Mouse (Mus musculus) layer of hippocampus, adult 8-10 months (tissue): ENCODE data around the gene Paqr4. TPM values are rescaled to one million over a fixed set of nuclear protein-coding genes. Genes with fewer than 3 reads are reported as not detected.

Source experiments
- DNase-seq, 2 experiments: peaks; one replicate each; pipeline ENCODE4 v3.0.0; 2022; ENCODE audit warnings: low spot score in 2 of 2
- total RNA-seq, 4 experiments: library from RNA; stranded (reverse); gene quantifications; 2 replicates each; pipeline ENCODE4 v1.2.4; 2022

Paqr4 gene
- total RNA-seq, 4 experiments from 2014 or later: 53.1 to 56.9 (median 53.6) TPM

DNA sequence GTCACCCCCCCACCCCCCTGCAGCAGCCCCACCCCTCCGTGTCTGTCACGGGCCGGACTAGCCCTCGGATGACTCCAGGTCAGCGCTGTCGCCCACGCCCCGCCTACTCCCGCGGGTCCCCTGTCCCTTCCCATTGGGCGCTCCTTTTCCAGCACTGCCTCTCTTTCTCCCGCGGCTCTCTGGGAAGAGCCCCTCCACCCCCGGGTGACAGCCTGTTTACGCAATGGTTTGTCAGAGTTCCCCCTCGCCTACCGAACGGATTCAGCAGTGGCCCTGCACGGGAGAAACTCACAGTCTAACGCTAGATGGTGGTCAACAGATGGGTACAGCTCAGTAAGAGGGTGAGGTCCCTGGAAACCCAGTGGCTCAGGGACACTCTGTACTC is 13.9 kb downstream of the Paqr4 start:
- DNase-seq: no peak

DNA sequence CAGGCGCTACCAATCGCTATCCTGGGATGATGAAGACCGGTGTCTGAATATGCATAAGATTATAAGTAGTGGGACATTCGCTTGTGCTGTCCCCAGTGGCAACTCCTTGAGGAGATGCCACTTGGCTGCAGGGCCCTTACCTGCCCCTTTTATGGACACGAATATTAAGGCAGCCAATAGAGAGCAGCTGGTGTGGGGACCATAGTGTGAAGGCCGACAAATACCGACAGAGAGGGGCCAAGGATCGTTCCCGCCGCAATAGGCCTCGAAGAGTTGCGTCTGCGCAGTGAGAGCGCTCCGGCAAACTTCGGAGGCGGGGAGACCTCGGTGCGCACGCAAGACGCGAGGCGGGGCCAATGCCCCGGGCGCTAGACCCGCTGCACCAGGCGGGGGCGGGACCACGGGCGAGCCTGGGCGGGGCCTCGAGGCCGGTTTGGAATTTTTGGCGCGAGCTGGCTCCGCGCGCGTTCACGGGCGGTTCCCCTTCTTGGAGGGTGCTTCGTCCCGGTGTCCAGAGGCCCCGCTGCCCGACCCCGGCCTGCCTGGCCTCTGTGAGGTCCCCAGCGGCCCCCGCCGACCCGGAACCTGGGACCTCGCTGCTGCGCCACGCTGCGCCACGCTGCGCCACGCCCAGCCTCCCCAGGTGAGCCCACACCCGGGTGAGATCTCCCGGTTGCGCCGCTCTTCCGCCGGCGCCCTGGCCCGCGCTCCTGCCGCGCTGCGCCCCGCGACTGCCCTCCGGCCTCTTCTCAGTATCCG is 14.5 kb downstream of the Paqr4 start, which contains the start of gene Pkmyt1:
Gene Pkmyt1 (plus strand): TSS at position 338 of the 759 bp plus-strand sequence.
- DNase-seq: peak; percentile 89 to 91

DNA sequence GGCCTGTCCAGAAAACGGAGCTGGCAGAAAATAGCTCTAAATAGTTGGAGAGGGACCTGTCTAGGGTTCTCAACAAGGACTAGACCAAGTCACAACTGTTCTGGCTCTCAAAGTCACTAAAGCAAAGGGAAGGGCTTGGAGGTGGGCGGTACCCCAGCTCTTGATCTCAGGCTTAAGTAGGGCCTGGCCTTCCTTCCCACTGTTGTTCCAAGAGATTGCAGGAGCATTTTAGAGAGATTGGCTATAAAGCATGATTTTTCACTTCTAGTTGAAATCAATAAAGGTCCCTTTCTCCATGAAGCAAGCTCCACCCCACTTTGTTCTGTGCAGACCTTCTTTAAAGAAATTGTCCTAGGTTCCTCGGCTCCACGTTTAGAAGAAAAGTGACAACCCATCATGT is 15.2 kb downstream of the Paqr4 start:
- no peak for DNase-seq

DNA sequence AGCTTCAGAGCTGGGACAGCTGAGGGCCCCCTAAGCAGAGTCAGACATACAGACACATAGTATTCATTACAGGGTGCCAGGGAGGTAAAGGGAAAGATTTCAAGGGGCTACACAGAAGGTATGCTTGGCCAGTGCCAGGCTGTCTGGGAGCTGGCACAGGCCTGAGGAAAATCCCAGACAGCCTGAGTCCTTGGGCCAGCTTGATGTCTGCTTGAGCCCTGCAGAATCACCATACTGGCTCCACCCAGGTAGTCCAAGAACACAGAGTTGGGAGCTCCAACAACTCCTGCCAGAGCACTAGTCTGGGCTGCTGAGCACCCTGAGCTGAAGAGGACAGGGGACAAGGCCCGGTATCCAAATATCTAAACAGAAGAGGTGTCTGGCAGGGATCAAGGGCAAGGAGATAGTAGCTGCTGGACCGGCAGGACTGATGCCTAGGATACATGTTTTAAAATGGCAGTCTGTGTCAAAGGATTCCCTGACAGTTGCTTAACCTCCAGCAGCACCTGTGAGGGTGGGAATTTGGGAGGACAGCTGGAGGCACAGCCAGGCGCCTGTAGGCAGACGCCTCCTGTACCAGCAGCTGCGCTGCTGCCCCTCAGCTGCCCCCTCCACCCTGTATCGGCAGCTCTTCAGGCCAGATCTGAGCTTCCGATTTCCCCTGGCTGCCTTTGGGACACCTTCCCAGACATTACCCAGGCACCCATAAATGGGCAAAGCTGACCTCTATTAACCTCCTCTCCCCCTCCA is 18.1 kb downstream of the Paqr4 start, which contains the start of gene 1520401A03Rik:
Gene 1520401A03Rik (minus strand): TSS at position 408 of the 750 bp plus-strand sequence.
- DNase-seq: no peak

DNA sequence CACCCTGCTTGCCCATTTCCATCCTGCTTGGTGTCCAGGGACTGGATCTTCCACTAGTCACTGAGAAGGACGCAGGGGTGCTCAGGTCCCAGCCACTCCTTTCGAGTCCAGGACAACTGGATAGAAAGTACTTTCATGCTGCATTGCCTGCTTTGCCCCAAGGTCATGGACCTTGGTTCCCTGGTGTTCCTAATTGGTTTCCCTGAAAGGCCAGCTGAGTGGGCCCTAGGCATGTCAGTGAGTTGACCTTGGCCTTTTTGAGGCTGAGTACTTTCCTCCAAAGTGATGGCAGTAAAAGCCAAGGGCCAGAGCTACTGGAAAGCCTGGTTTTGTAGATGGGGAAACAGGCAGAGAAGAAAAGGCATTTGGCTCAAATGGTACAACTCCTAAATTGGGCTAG is 18.8 kb downstream of the Paqr4 start:
- DNase-seq: no peak

DNA sequence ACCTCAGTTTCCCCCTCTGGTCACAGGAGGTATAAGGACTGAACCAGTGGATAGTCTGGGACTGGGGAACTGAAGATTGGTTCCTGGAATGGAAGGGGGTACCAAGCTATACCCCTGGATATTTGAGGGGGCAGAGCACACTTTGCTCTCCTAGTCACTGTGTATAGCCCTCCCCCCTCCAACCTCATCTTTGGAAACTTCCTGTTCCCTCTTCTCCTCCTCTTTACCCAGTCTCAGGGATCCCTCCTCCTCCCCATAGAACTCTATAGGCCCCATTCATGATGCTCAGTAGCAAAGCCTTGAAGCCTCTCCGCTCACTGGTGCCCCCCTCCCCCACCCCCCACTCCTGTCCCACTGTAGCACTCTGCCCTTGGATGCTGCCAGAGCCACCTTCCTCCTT is 21.2 kb downstream of the Paqr4 start:
- no peak for DNase-seq

DNA sequence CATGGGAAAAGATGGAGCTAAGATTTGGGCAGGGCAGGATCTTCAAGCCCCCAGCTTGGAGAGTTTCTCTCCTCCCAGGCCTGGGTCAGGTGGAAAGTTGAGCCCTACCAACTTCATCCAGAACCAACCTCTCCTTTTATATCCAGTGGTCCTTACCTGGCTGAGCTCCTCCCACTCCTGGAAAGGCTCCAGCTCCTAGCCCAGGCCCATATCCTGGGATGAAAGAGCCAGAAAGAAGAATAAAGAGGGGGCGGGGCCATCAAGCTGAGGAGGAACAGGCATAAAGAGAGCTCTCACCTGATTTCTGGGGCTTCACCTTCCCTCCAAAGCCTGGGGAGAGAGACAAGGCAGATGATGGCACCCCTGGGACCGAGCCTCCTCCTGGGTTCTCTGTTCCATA is 23.7 kb downstream of the Paqr4 start:
- DNase-seq: no peak

DNA sequence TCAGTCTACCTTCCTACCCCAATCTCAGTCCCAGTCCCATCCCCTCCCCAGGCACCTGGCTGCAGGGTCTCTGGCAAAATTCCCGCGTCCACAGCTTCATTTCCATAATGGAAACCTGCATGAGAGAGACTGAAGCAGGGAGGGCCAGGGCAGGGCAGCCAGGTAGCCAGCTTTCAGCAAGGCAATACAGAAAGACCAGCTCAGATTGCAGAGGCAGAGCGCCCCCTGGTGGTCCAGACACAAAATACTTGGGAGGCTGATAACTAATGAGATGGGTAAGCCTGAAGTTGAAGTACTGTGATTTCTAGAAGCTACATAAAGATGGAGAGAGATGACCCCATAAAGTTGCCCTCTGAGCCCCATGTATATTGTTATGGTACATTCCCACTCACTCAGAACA is 34.5 kb downstream of the Paqr4 start:
- DNase-seq: peak; percentile 34 to 72

DNA sequence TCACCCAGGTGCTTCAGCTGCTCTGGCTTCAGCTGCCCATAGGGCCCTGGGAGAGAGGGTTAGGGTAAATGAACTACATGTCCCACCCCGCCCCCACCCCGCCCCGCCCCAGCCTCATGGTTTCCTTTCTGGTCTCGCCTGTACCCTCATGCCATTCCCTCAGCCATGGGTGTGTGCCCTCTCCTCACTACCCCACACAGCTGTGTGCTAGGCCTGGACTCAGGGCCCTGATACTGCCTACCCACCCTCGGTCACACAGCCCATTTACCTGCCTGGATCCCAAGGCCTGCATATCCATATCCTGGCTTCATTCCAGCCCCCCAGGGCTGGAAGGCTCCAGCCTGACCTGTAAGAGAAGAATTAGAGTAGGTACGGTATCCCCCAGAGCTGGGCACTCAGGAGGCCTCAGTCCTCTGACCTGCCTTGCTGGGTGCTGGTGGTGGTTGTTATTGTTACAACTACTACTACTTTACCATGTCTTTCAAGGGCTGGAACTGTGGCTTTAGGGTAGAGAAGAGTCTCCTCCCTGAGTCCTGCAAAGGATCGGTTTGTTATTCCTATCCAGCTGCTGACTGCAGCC is 35.1 kb downstream of the Paqr4 start:
- no peak for DNase-seq

DNA sequence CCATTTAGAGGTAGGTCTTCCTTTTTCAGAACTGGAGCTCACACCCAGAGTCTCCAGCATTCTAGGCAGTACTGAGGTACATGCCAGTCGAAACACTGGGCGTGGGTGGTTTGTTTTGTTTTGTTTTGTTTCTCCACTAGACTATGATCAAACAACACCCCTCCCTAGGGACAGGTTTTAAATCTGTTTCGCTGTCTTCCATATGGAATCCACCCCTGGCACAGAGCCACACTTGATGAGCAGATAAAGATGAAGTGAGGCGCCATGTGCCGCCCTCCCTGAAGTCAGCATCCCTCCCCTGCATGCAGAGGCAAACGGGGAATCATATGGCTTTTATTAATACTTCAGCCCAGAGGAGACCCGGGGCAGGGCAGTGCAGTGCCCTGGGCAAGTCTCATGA is 35.9 kb downstream of the Paqr4 start:
- peak in 1 of 2 experiments; percentile 30 for DNase-seq

DNA sequence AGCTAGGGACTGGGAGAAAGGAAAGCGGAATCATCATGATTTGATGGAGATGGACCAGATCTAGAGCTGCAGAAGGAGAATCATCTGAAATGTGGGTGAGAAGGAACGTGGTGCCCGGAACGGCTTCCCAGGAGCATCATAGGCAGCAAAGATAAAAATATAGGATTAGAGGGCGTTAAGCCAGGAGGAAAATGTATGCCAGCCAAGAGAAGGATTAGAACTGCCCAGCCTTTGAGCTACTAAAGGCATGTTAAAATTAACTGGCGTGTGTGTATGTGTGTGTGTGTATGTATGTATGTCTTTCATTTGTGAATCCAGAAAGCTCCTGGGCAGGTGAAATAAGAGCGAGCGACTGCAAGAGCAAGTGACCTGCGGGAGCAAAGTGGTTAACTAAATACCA is 37.4 kb downstream of the Paqr4 start:
- DNase-seq: no peak

DNA sequence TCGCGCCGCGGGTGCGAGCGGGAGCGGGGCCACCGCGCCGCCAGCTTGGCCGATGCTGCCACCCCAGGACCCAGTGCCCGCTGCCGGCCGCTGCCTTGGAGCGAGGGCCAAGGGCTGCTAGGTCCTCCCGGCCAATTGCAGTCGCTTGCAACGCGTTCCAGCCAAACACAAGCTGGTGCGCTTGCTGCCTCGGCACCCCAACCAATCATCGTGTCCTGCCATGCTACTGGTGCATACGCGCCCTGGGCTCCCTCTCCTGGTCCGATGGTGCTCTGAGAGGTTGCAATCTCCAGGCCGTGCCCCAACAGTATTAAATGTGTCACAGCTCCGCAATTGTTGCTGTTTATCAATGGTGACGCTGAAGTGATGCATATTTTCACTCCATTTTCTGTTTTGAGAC is 40.6 kb downstream of the Paqr4 start:
- DNase-seq: peak; percentile 88 to 89

DNA sequence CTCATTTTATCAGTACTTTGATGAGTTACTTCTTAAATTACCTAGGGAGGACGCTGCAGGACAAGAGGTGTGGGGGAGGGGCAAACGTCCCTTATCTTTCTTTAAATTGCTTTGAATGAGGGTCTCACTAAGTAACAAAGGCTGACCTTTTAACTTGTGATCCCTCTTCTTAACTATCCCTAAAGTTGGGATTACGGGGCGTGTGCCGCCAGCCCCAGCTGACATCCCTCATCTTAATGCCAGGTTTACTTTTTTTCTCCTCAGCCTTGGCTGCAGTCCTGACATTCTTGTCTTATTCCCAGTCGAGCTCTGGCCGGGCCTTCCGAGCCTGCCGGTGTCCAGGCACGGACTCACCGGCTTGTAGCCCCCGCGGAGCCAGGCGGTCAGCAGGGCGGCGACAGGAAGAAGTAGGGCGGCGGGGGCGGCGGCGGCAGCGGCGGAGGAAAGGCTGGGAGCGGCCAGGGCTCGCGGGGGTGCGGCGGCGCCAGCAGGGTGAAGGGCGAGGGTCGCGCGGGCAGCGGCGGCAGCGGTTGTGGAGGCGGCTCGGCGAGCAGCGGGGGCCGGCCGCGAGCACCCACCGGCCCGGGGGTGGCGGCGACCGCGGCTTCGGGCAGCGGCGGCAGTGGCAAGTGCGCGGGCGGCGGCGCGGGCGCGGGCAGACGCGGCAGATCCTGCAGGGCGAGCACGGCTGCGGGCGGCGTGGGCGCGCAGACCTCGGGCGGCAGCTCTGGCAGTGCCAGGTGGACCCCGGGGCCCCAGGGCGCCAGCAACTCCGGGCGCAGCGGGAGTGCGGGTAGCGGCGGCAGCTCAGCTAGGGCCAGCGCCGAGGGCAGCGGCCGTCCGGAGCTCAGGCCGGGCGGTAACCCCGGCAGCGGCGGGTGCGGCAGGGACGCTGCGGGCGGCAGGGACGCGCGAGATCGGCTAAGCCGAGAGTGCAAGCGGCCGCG is 41.3 kb downstream of the Paqr4 start:
- no peak for DNase-seq

DNA sequence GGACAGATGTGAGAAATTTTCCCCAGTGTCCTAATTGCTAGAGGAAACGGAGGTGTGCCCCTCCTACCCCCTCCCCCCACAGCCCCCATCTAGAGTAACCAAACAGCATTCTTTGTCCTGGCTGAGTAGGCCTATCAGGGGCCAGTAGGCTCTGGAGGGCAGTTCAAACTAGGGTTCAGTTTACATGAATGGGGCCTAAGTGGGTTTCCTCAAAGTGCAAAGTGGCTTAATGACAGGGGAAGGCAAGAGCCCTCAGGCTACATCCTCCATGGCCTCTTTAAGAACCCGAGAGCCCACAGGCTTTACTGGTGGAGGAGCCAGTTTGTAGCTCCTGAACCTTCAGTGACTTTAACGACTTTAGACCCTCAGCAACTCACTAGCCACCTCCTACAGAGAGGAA is 44.9 kb downstream of the Paqr4 start:
- no peak for DNase-seq

DNA sequence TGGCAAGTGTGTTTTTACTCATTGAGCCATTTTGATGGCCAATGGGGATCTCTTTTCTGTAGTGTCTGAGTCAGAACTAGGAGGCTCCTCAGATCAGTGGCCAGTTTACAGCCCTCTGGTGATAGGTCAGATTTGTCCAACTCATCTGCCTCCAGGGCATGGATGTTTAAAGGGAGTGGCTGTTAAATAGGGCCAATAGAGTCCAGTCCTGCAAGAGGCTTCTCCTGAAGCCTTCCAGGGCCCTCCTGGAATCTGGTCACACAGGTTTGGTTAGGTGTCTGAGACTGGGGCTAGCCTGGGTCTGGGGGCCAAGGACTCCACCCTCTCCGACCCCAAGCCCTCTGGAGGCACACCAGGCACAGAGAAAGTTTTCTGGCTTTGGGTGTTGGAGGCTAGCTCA is 46.2 kb downstream of the Paqr4 start:
- no peak for DNase-seq

Other genes starting within 250 kb of the Paqr4 start
- gene Zfp213, start 176.6 kb downstream of the Paqr4 start, total RNA-seq: 1 to 10 TPM; 6.2 to 8.4 (median 7.1) TPM
- 10 to 100 TPM; 28.9 to 32.6 (median 31.6) TPM for gene Zfp13, start 141.4 kb downstream of the Paqr4 start, total RNA-seq
- gene Zscan10, start 140.0 kb downstream of the Paqr4 start, total RNA-seq: not detected
- under 1 TPM; 0.19 to 0.34 (median 0.26) TPM for gene Mmp25, start 95.6 kb downstream of the Paqr4 start, total RNA-seq
- gene Bicdl2, start 80.4 kb downstream of the Paqr4 start, total RNA-seq: not detected
- gene Hcfc1r1, start 67.3 kb downstream of the Paqr4 start, total RNA-seq: 100 to 1,000 TPM; 104 to 122 (median 108) TPM
- 1 to 10 TPM; 7.0 to 8.6 (median 7.4) TPM for gene Thoc6, start 67.0 kb downstream of the Paqr4 start, total RNA-seq
- gene Tnfrsf12a, start 63.4 kb downstream of the Paqr4 start, total RNA-seq: 1 to 10 TPM; 6.4 to 9.8 (median 7.4) TPM
- not detected for gene Cldn6, start 61.6 kb downstream of the Paqr4 start, total RNA-seq
- under 1 TPM in 1 of 4 experiments, not detected in 3; 0.68 TPM for gene Cldn9, start 56.8 kb downstream of the Paqr4 start, total RNA-seq
- gene 1520401A03Rik, start 18.1 kb downstream of the Paqr4 start, total RNA-seq: under 1 TPM; 0.16 to 0.81 (median 0.32) TPM
- gene Pkmyt1, start 14.5 kb downstream of the Paqr4 start, total RNA-seq: 1 to 10 TPM; 4.3 to 5.2 (median 4.7) TPM
- 1 to 10 TPM in 1 of 4 experiments, under 1 TPM in 3; 0.51 to 1.3 (median 0.68) TPM for gene Kremen2, start 5.0 kb upstream of the Paqr4 start, total RNA-seq
- gene Flywch1, start 30.7 kb upstream of the Paqr4 start, total RNA-seq: 100 to 1,000 TPM; 324 to 395 (median 358) TPM
- gene Flywch2, start 45.2 kb upstream of the Paqr4 start, total RNA-seq: 10 to 100 TPM in 2 of 4 experiments, 1 to 10 TPM in 2; 8.1 to 11.7 (median 10.1) TPM
- gene Srrm2, start 49.7 kb upstream of the Paqr4 start, total RNA-seq: 100 to 1,000 TPM; 503 to 777 (median 666) TPM
- gene Elob, start 88.3 kb upstream of the Paqr4 start, total RNA-seq: 100 to 1,000 TPM; 314 to 381 (median 345) TPM
- under 1 TPM in 1 of 4 experiments, not detected in 3; 0.38 TPM for gene Prss33, start 95.2 kb upstream of the Paqr4 start, total RNA-seq
- gene Prss32, start 103.0 kb upstream of the Paqr4 start, total RNA-seq: not detected
- 1 to 10 TPM; 1.8 to 2.3 (median 2.0) TPM for gene Prss41, start 103.3 kb upstream of the Paqr4 start, total RNA-seq
- gene Prss21, start 127.2 kb upstream of the Paqr4 start, total RNA-seq: not detected
- not detected for gene Dcpp1, start 140.0 kb upstream of the Paqr4 start, total RNA-seq
- not detected for gene Dcpp2, start 140.0 kb upstream of the Paqr4 start, total RNA-seq
- not detected for gene Dcpp3, start 176.6 kb upstream of the Paqr4 start, total RNA-seq
- gene Sbp, start 200.8 kb upstream of the Paqr4 start, total RNA-seq: not detected
- not detected for gene Sbpl, start 214.4 kb upstream of the Paqr4 start, total RNA-seq
- under 1 TPM in 1 of 4 experiments, not detected in 3; 0.45 TPM for gene Prss30, start 239.7 kb upstream of the Paqr4 start, total RNA-seq